Mouse (Mus musculus) CH12.LX (cell line): ENCODE results near the gene Slc39a1. TPM values are rescaled to one million over a fixed set of nuclear protein-coding genes. Genes with fewer than 3 reads are reported as not detected.

Source experiments
- DNase-seq: peaks from one replicate; pipeline ENCODE4 v3.0.0-alpha.2; 2013; ENCODE audit errors: extremely low read depth
- H3K27ac ChIP-seq: 2 replicates; pipeline ENCODE4 v1.5.1; 2012; ENCODE audit warnings: low read depth, mild to moderate bottlenecking, control low read depth, moderate library complexity; ENCODE audit not compliant: insufficient read depth
- H3K27me3 ChIP-seq: replicated peaks from 2 replicates; pipeline ENCODE3; 2012; ENCODE audit warnings: inconsistent platforms
- H3K36me3 ChIP-seq, 2 experiments: replicated peaks in 1 of 2; 2 replicates each; pipeline versions ENCODE3 to v1.6.1; 2012; ENCODE audit warnings: inconsistent platforms in 1 of 2, low read length in 1 of 2, mild to moderate bottlenecking in 1 of 2, mixed read lengths in 1 of 2, moderate library complexity in 1 of 2; ENCODE audit not compliant: control insufficient read depth in 1 of 2, insufficient read depth in 1 of 2
- H3K4me1 ChIP-seq, 2 experiments: 2 replicates each; pipeline ENCODE4 v1.6.1; 2012; ENCODE audit warnings: inconsistent platforms in 1 of 2, moderate library complexity in 1 of 2; ENCODE audit not compliant: insufficient read depth in 2 of 2, control insufficient read depth in 1 of 2
- H3K4me2 ChIP-seq: 2 replicates; pipeline ENCODE4 v1.6.1; 2012; ENCODE audit warnings: low read depth, mild to moderate bottlenecking, control low read depth; ENCODE audit not compliant: poor library complexity, insufficient read depth, severe bottlenecking
- H3K4me3 ChIP-seq, 3 experiments: fragments of 150-350 bp in 1 of 3; sonication (generic) in 1 of 3; replicated peaks in 1 of 3; 2 replicates each; pipeline versions ENCODE3 to v1.5.1; 2011 to 2012; ENCODE audit warnings: low read depth in 2 of 3, low read length in 2 of 3, mild to moderate bottlenecking in 2 of 3, moderate library complexity in 2 of 3, control low read depth in 1 of 3, improper control_type of control experiment in 1 of 3, inconsistent platforms in 1 of 3, mixed read lengths in 1 of 3; ENCODE audit not compliant: poor library complexity in 1 of 3
- H3K79me2 ChIP-seq: replicated peaks from 2 replicates; pipeline ENCODE4 v1.6.1; 2012; ENCODE audit warnings: mild to moderate bottlenecking, moderate library complexity; ENCODE audit not compliant: control insufficient read depth, poor library complexity, insufficient read depth, severe bottlenecking; ENCODE audit errors: extremely low read depth
- H3K9ac ChIP-seq: 2 replicates; pipeline ENCODE4 v1.6.1; 2012; ENCODE audit warnings: low read depth, mild to moderate bottlenecking, control low read depth, moderate library complexity; ENCODE audit not compliant: insufficient read depth
- H3K9me3 ChIP-seq: replicated peaks from 2 replicates; pipeline ENCODE3; 2012; ENCODE audit warnings: low read length, inconsistent platforms, mixed read lengths
- BHLHE40 ChIP-seq: IDR thresholded peaks from 2 replicates; pipeline ENCODE4 v1.6.1; 2011; ENCODE audit warnings: mild to moderate bottlenecking, low read depth, low read length, improper control_type of control experiment
- CHD1 ChIP-seq: IDR thresholded peaks from 2 replicates; pipeline ENCODE4 v1.6.1; 2012; ENCODE audit warnings: low read depth, low read length, improper control_type of control experiment, inconsistent platforms
- CHD2 ChIP-seq: IDR thresholded peaks from 2 replicates; pipeline ENCODE4 v1.6.1; 2011; ENCODE audit warnings: low read length, improper control_type of control experiment
- CTCF ChIP-seq, 2 experiments: IDR thresholded peaks in 1 of 2; conservative IDR thresholded peaks in 1 of 2; 2 replicates each; pipeline ENCODE4 v1.5.1; 2011 to 2012; ENCODE audit warnings: low read depth in 2 of 2, low read length in 2 of 2, improper control_type of control experiment in 1 of 2, inconsistent platforms in 1 of 2, mild to moderate bottlenecking in 1 of 2, moderate library complexity in 1 of 2
- E2F4 ChIP-seq: IDR thresholded peaks from 2 replicates; pipeline ENCODE4 v1.6.1; 2011; ENCODE audit warnings: low read depth, low read length, improper control_type of control experiment; ENCODE audit not compliant: insufficient replicate concordance
- ELF1 ChIP-seq: IDR thresholded peaks from 2 replicates; pipeline ENCODE4 v1.6.1; 2014; ENCODE audit warnings: low read depth, mild to moderate bottlenecking, inconsistent platforms, low read length, improper control_type of control experiment
- EP300 ChIP-seq: IDR thresholded peaks from 2 replicates; pipeline ENCODE4 v1.6.1; 2011; ENCODE audit warnings: low read length, improper control_type of control experiment
- ETS1 ChIP-seq: conservative IDR thresholded peaks from 2 replicates; pipeline ENCODE4 v1.6.1; 2012; ENCODE audit warnings: low read depth, mild to moderate bottlenecking, inconsistent platforms, low read length, improper control_type of control experiment, moderate library complexity
- GABPA ChIP-seq: IDR thresholded peaks from 2 replicates; pipeline ENCODE4 v1.6.1; 2012; ENCODE audit warnings: low read depth, low read length, improper control_type of control experiment, inconsistent platforms; ENCODE audit not compliant: insufficient replicate concordance
- HCFC1 ChIP-seq: IDR thresholded peaks from 2 replicates; pipeline ENCODE4 v1.6.1; 2012; ENCODE audit warnings: low read depth, mild to moderate bottlenecking, inconsistent platforms, low read length, improper control_type of control experiment
- IRF4 ChIP-seq: IDR thresholded peaks from 2 replicates; pipeline ENCODE4 v1.6.1; 2014; ENCODE audit warnings: low read depth, mild to moderate bottlenecking, inconsistent platforms, low read length, improper control_type of control experiment
- JUN ChIP-seq: IDR thresholded peaks from 2 replicates; pipeline ENCODE4 v1.6.1; 2011; ENCODE audit warnings: low read depth, mild to moderate bottlenecking, low read length, improper control_type of control experiment, moderate library complexity; ENCODE audit not compliant: insufficient read depth
- JUND ChIP-seq: conservative IDR thresholded peaks from 2 replicates; pipeline ENCODE4 v1.6.1; 2011; ENCODE audit warnings: low read depth, low read length, improper control_type of control experiment
- KAT2A ChIP-seq: IDR thresholded peaks from 2 replicates; pipeline ENCODE4 v1.6.1; 2012; ENCODE audit warnings: low read length, improper control_type of control experiment, inconsistent platforms; ENCODE audit not compliant: insufficient replicate concordance
- MAFK ChIP-seq: IDR thresholded peaks from 2 replicates; pipeline ENCODE4 v1.6.1; 2011; ENCODE audit warnings: low read length, improper control_type of control experiment; ENCODE audit not compliant: insufficient replicate concordance
- MAX ChIP-seq: IDR thresholded peaks from 2 replicates; pipeline ENCODE4 v1.6.1; 2011; ENCODE audit warnings: low read length, improper control_type of control experiment
- MAZ ChIP-seq: IDR thresholded peaks from 2 replicates; pipeline ENCODE4 v1.6.1; 2012; ENCODE audit warnings: low read depth, mild to moderate bottlenecking, inconsistent platforms, low read length, improper control_type of control experiment, moderate library complexity
- MEF2A ChIP-seq: IDR thresholded peaks from 2 replicates; pipeline ENCODE4 v1.6.1; 2014; ENCODE audit warnings: low read depth, mild to moderate bottlenecking, inconsistent platforms, low read length, improper control_type of control experiment, borderline replicate concordance
- MXI1 ChIP-seq: IDR thresholded peaks from 2 replicates; pipeline ENCODE4 v1.6.1; 2011; ENCODE audit warnings: mild to moderate bottlenecking, low read depth, low read length, improper control_type of control experiment
- MYC ChIP-seq: IDR thresholded peaks from 2 replicates; pipeline ENCODE4 v1.6.1; 2011; ENCODE audit warnings: low read depth, mild to moderate bottlenecking, improper control_type of control experiment, low read length
- NELFE ChIP-seq: IDR thresholded peaks from 2 replicates; pipeline ENCODE4 v1.6.1; 2011; ENCODE audit warnings: low read depth, low read length, improper control_type of control experiment
- NRF1 ChIP-seq: IDR thresholded peaks from 2 replicates; pipeline ENCODE4 v1.6.1; 2014; ENCODE audit warnings: low read depth, mild to moderate bottlenecking, inconsistent platforms, low read length, improper control_type of control experiment, moderate library complexity
- PAX5 ChIP-seq: IDR thresholded peaks from 2 replicates; pipeline ENCODE4 v1.6.1; 2012; ENCODE audit warnings: low read length, inconsistent platforms, mixed read lengths
- POLR2A ChIP-seq: IDR thresholded peaks from 2 replicates; pipeline ENCODE4 v1.6.1; 2011; ENCODE audit warnings: low read depth, mild to moderate bottlenecking, improper control_type of control experiment, low read length
- POLR2AphosphoS2 ChIP-seq: IDR thresholded peaks from 2 replicates; pipeline ENCODE4 v1.6.1; 2011; ENCODE audit warnings: low read depth, low read length, improper control_type of control experiment
- RAD21 ChIP-seq: IDR thresholded peaks from 2 replicates; pipeline ENCODE4 v1.6.1; 2011; ENCODE audit warnings: low read depth, mild to moderate bottlenecking, low read length, improper control_type of control experiment, moderate library complexity
- RCOR1 ChIP-seq: conservative IDR thresholded peaks from 2 replicates; pipeline ENCODE4 v1.6.1; 2012; ENCODE audit warnings: low read depth, mild to moderate bottlenecking, inconsistent platforms, low read length, improper control_type of control experiment
- SIN3A ChIP-seq: IDR thresholded peaks from 2 replicates; pipeline ENCODE4 v1.6.1; 2012; ENCODE audit warnings: low read length, improper control_type of control experiment, inconsistent platforms
- SMC3 ChIP-seq: IDR thresholded peaks from 2 replicates; pipeline ENCODE4 v1.6.1; 2011; ENCODE audit warnings: low read depth, low read length, improper control_type of control experiment
- TBP ChIP-seq: conservative IDR thresholded peaks from 2 replicates; pipeline ENCODE4 v1.6.1; 2011; ENCODE audit warnings: low read depth, low read length, improper control_type of control experiment
- TCF12 ChIP-seq: IDR thresholded peaks from 2 replicates; pipeline ENCODE4 v1.6.1; 2014; ENCODE audit warnings: low read depth, mild to moderate bottlenecking, inconsistent platforms, low read length, improper control_type of control experiment
- UBTF ChIP-seq: IDR thresholded peaks from 2 replicates; pipeline ENCODE4 v1.6.1; 2012; ENCODE audit warnings: low read depth, mild to moderate bottlenecking, inconsistent platforms, low read length, improper control_type of control experiment, moderate library complexity
- USF1 ChIP-seq: IDR thresholded peaks from 2 replicates; pipeline ENCODE4 v1.6.1; 2014; ENCODE audit warnings: low read depth, mild to moderate bottlenecking, inconsistent platforms, low read length, improper control_type of control experiment
- ZC3H11A ChIP-seq: IDR thresholded peaks from 2 replicates; pipeline ENCODE4 v1.6.1; 2012; ENCODE audit warnings: low read depth, mild to moderate bottlenecking, inconsistent platforms, low read length, improper control_type of control experiment
- ZKSCAN1 ChIP-seq: IDR thresholded peaks from 2 replicates; pipeline ENCODE4 v1.6.1; 2012; ENCODE audit warnings: low read depth, inconsistent platforms, low read length, improper control_type of control experiment, borderline replicate concordance
- ZMIZ1 ChIP-seq: IDR thresholded peaks from 2 replicates; pipeline ENCODE4 v1.6.1; 2012; ENCODE audit warnings: low read depth, mild to moderate bottlenecking, inconsistent platforms, low read length, improper control_type of control experiment
- ZNF384 ChIP-seq: IDR thresholded peaks from 2 replicates; pipeline ENCODE4 v1.6.1; 2012; ENCODE audit warnings: low read depth, low read length, improper control_type of control experiment, inconsistent platforms
- dilution Hi-C: fragments of 300-500 bp; cut with MboI; formaldehyde crosslinking; loops from 2 replicates; pipeline ENCODE4 v1.14.3; 2020; ENCODE audit warnings: low sequenced_read_pairs; ENCODE audit not compliant: extremely low pct_unique_long_range_greater_than_20kb, extremely low pct_ligation_motif_present
- in situ Hi-C: fragments of 300-500 bp; cut with MboI; formaldehyde crosslinking; loops from 3 replicates; pipeline ENCODE4 v1.14.3; 2019; ENCODE audit warnings: low sequenced_read_pairs, low pct_ligation_motif_present, low pct_unique_long_range_greater_than_20kb, mixed read lengths
- polyA plus RNA-seq: library from polyadenylated mRNA; unstranded; fragments of >175 nt; gene quantifications from 2 replicates; pipeline ENCODE4 v1.2.1, GENCODE M21; 2012; ENCODE audit warnings: low read depth; ENCODE audit not compliant: insufficient read length
- total RNA-seq, 2 experiments: library from RNA; depleted of rRNA; stranded (reverse); fragments of 300-350 nt in 1 of 2; fragments of >200 nt in 1 of 2; gene quantifications; 2 replicates each; pipeline ENCODE4 v1.2.3; 2012 to 2014

Gene Slc39a1
- total and polyA plus RNA-seq, 3 experiments, result 23.8 to 42.2 (median 40.7) TPM

DNA sequence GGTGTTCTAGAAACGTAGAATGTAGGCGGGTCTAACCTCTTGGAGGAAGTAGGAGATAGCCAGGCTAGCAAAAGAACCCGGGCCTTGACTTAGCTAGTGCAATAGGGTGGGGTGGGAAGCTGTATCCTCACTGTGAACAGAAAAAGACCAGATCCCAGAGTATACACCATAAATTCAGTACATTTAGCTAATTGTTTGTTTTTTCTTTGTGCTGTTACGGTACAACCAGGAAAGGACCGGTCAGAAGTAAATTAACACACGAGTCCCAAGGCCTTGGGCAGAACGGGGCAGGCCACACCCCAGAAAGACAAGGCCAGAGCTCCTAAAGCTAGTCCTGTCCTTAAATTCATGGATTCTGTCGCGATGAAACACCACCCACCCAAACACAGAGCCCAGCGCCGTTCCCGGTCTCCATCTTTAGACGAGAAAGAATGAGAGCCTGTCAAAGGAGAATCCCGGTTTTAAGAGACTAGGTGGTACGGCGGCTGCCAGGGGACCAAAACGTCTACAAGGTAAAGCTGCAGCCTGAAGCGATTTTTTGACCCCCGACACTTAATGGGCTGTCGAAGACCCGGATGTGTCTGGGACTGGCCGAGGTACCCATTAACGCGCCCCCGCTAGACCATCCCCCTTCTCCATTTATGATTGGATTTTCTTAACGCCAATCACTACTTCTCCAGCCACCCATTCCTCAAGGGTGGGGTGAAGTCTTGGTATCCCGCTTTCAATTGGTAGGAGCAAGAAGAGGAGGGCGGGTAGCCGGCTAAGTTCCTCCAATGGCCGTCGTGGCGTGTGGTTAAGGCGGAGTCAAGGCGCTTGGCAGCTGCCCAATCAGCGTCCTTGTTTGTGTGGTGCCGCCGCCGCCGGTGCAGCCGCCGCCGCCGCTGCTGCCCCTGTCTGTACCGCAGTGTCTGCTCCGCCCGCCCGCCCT, 44.6 kb downstream of the Slc39a1 start, which contains the start of gene Gatad2b:
Gatad2b (plus strand) TSS at position 834 of the 931 bp plus-strand sequence.
- H3K4me2 ChIP-seq, result peak within 1 kb of the TSS; percentile 88
- peaks cover 2 to 10% of the 10 kb centered on the region in 2 experiments for H3K36me3 ChIP-seq
- H3K4me1 ChIP-seq, result peaks cover 6 to 30% of the 10 kb centered on the region in 2 experiments; a peak in 3 of 4 replicates
- in situ Hi-C loops (loop anchor here (10.0 kb wide), 1 partner anchor 82 kb away; no protein-coding TSS in a partner anchor), dilution Hi-C loops (no loop called here)
- no peaks in the 10 kb centered on the region for H3K9me3 ChIP-seq
- H3K9ac ChIP-seq, result peak within 1 kb of the TSS; percentile 98
- peak; percentile 99 for DNase-seq
- peak within 1 kb of the TSS; percentile 93 for H3K27ac ChIP-seq
- H3K27me3 ChIP-seq, result no peaks in the 10 kb centered on the region
- H3K79me2 ChIP-seq, result peaks cover 44% of the 10 kb centered on the region
- peak within 1 kb of the TSS; percentile 85 to 98 (median 94) for H3K4me3 ChIP-seq
- no peak for TF ChIP-seq ZNF384
- TF ChIP-seq EP300, result peak; percentile 62
- 0 out of 2 replicates have a peak, but pooled peaks have one; percentile 31 for TF ChIP-seq MAFK
- TF ChIP-seq UBTF, result no peak
- TF ChIP-seq MEF2A, result peak; percentile 61; the same call in 1 of the 2 replicates
- no peak; the same call in 1 of the 2 replicates for TF ChIP-seq MXI1
- TF ChIP-seq E2F4, result 0 out of 2 replicates have a peak, but pooled peaks have one; percentile 64
- TF ChIP-seq TBP, result peak; percentile 88
- TF ChIP-seq NRF1, result no peak
- TF ChIP-seq ZC3H11A, result no peak
- 0 out of 2 replicates have a peak, but pooled peaks have one; percentile 39 for TF ChIP-seq POLR2AphosphoS2
- peak; percentile 82 for TF ChIP-seq HCFC1
- TF ChIP-seq BHLHE40, result no peak
- no peak for TF ChIP-seq ZKSCAN1
- TF ChIP-seq ZMIZ1, result peak; percentile 86
- peak; percentile 79 for TF ChIP-seq POLR2A
- TF ChIP-seq IRF4, result peak; percentile 69
- peak; percentile 86 for TF ChIP-seq ELF1
- TF ChIP-seq SMC3, result 0 out of 2 replicates have a peak, but pooled peaks have one; percentile 12
- TF ChIP-seq CHD2, result peak; percentile 92
- no peak; the same call in 1 of the 2 replicates for TF ChIP-seq RAD21
- peak; percentile 71 for TF ChIP-seq TCF12
- TF ChIP-seq SIN3A, result peak; percentile 87
- no peak for TF ChIP-seq PAX5
- no peak; the same call in 1 of the 2 replicates for TF ChIP-seq MAX
- TF ChIP-seq KAT2A, result peak; percentile 50; the same call in 1 of the 2 replicates
- 0 out of 2 replicates have a peak, but pooled peaks have one; percentile 52 for TF ChIP-seq RCOR1
- peak; percentile 40; the same call in 1 of the 2 replicates for TF ChIP-seq ETS1
- TF ChIP-seq MAZ, result no peak
- peak; percentile 80; the same call in 1 of the 2 replicates for TF ChIP-seq NELFE
- TF ChIP-seq GABPA, result no peak
- no peak for TF ChIP-seq USF1
- TF ChIP-seq JUN, result no peak
- TF ChIP-seq CTCF (conservative IDR thresholded peaks at IDR 0.05 in 1 of 2, IDR thresholded peaks at IDR 0.05 in 1 of 2; ENCODE audit: low read depth in 2 of 2, low read length in 2 of 2), result no peak
- peak; percentile 95; the same call in 1 of the 2 replicates for TF ChIP-seq CHD1
- peak; percentile 34; the same call in 1 of the 2 replicates for TF ChIP-seq JUND
- TF ChIP-seq MYC, result peak; percentile 71
